Mouse (Mus musculus): ENCODE data around the gene Cactin. TPM values are rescaled to one million over a fixed set of nuclear protein-coding genes. Genes with fewer than 3 reads are reported as not detected.
A peak's percentile ranks its signal among the peaks of the same experiment; 100 is the strongest.

Gene Cactin
- polyA plus RNA-seq, 1 experiment from 2014 or later: 16.9 TPM

DNA sequence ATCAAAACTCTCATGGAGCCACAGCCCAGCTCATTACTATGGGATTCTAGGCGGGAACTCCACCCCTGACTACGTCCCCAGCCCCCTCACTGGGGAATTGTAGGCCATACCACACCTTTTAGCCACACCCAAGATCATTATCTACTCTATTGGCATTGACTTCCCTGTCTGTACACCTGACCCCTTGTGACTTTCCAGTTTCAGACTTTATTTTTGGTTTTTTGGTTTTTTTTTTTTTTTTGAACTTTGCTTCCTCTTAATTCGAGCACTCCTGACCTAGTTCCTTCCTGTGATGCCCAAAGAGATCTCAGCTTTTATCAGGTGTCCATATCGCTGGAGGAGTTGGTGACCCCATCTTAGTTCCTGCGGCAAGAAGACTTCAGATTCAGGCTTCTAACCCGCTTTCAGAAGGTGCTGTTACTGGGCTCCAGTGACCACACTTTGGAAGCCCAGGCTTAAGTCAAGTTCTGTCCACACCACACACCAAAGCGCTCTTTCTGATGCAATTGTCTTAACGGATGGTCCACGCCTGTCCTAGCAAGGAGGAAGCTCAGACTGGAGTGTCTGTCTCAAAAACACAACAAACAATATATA is 29.3 kb upstream of the Cactin start, which contains the start of gene Tjp3:
TSS of gene Tjp3 (minus strand) at position 71 of the 594 bp plus-strand sequence.
- Histone ChIP-seq H3K4me1 (ENCODE audit: control insufficient read depth in 2 of 2, insufficient read depth in 2 of 2, low read length in 2 of 2) (peaks cover 15 to 17% of the 10 kb centered on the region in 2 experiments), H3K9ac (ENCODE audit: low read length) (no peak within 1 kb of the TSS), H3K36me3 (ENCODE audit: control insufficient read depth, insufficient read depth, low read length) (no peaks in the 10 kb centered on the region; the same call in 1 of the 2 replicates), H3K9me3 (ENCODE audit: control insufficient read depth, low read length) (no peaks in the 10 kb centered on the region), H3K4me2 (ENCODE audit: low read length) (no peak within 1 kb of the TSS), H3K27me3 (ENCODE audit: control insufficient read depth, insufficient read depth, low read length) (peaks cover 37% of the 10 kb centered on the region), H3K27ac (replicated peaks in 1 of 2; ENCODE audit: control insufficient read depth in 1 of 2, insufficient read depth in 1 of 2, low read depth in 2 of 2, low read length in 2 of 2) (no peak within 1 kb of the TSS), H3K4me3 (ENCODE audit: control insufficient read depth in 1 of 2, insufficient read depth in 1 of 2, low read depth in 1 of 2, low read length in 2 of 2) (no peak within 1 kb of the TSS)
- 67% methylated on average over 9 of the region's 9 CpGs for WGBS
- no peak for ATAC-seq (ENCODE audit: insufficient number of reproducible peaks, insufficient read depth, low FRiP score, low read depth)

DNA sequence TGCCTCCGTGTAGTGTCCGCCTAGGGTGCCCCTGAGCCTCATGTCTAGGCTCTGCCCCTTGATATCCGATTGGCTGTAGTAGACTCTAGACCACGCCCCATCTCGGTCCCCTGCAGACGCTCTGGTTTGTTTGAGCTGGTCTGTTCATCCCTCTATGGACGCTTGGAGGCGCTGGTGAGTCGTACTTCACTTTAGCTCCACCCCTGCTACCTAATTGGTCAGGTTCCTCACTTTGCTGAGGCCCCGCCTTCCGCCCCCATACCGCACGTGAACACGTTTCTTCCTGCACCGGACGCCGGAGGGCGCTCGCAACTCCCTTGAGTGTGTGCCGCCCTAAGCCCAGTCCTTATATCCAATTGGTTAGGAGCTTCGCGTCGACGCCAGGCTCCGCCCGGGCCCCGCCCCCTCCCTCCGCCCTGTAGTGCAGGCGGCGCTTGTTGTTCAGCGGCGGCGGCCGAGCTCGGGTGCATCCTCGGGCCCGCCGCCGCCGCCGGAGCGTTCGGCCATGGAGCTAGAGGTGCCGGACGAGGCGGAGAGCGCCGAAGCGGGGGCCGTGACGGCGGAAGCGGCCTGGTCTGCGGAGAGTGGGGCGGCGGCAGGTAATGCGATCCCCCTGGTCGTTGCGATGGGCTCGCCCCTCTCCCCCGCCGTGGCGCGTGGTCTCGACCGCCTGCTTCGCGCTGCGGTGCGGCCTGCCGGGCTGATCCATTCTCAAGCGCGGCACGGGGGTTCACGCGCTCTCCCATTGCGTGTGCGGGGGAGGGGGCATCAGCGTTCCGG is 28.2 kb upstream of the Cactin start, which contains the start of gene Pip5k1c:
TSS of gene Pip5k1c (plus strand) at position 410 of the 780 bp plus-strand sequence.
- peak; percentile 93 for ATAC-seq (ENCODE audit: insufficient number of reproducible peaks, insufficient read depth, low FRiP score, low read depth)

DNA sequence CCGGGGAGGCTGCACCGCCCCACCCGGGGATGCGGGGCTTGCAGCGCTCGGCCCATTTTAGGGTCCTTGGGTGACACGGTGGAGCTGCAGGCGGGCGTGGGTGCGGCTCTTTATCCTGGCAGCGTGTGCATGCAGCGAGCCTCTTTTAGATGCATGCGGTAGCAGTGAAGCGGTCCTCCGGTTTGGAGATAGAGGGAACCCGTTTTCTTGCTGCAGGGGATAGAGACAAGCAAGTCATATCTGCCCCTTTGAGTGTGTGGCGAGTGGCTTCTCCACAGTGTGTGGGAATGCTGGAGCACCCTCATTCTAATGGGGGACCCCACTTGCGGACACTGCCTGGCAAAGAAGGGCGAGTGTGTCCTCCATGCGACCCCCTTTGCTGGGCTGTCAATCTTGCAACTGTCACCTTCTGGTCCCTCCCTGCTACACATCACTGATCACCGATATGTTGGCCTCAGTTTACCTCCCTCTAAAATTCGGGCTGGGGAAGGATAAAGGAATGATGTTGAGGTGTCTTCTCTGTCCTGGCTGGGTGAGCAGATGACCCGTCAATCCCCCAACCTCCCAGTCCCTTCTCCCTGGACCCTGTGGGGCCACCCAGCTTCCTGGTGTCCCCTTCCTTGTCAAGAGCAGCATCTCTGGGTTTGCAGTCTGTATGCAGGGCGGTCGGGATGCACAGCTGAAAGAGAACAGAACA is 27.4 kb upstream of the Cactin start:
- Histone ChIP-seq H3K27me3 (ENCODE audit: control insufficient read depth, insufficient read depth, low read length) (peaks cover 26% of the 10 kb centered on the region), H3K4me3 (ENCODE audit: control insufficient read depth in 1 of 2, insufficient read depth in 1 of 2, low read depth in 1 of 2, low read length in 2 of 2) (peak overlapping the region; percentile 83 to 85), H3K4me2 (ENCODE audit: low read length) (peak overlapping the region; percentile 98), H3K9ac (ENCODE audit: low read length) (peak overlapping the region; percentile 78), H3K36me3 (ENCODE audit: control insufficient read depth, insufficient read depth, low read length) (no peaks in the 10 kb centered on the region; the same call in 1 of the 2 replicates), H3K27ac (replicated peaks in 1 of 2; ENCODE audit: control insufficient read depth in 1 of 2, insufficient read depth in 1 of 2, low read depth in 2 of 2, low read length in 2 of 2) (peak overlapping the region in 1 of 2 experiments; percentile 75; a peak in 1 of 4 replicates), H3K4me1 (ENCODE audit: control insufficient read depth in 2 of 2, insufficient read depth in 2 of 2, low read length in 2 of 2) (peaks cover 27 to 29% of the 10 kb centered on the region in 2 experiments), H3K9me3 (ENCODE audit: control insufficient read depth, low read length) (no peaks in the 10 kb centered on the region)
- ATAC-seq (ENCODE audit: insufficient number of reproducible peaks, insufficient read depth, low FRiP score, low read depth): no peak
- WGBS: 3% methylated on average over 25 of the region's 25 CpGs

More for the DNA sequence above, 28.2 kb upstream of the Cactin start, which contains the start of gene Pip5k1c:
- H3K4me1 ChIP-seq (ENCODE audit: control insufficient read depth in 2 of 2, insufficient read depth in 2 of 2, low read length in 2 of 2): peaks cover 20 to 24% of the 10 kb centered on the region in 2 experiments
- H3K27ac ChIP-seq (replicated peaks in 1 of 2; ENCODE audit: control insufficient read depth in 1 of 2, insufficient read depth in 1 of 2, low read depth in 2 of 2, low read length in 2 of 2): peak within 1 kb of the TSS; percentile 60 to 75
- H3K4me3 ChIP-seq (ENCODE audit: control insufficient read depth in 1 of 2, insufficient read depth in 1 of 2, low read depth in 1 of 2, low read length in 2 of 2): peak within 1 kb of the TSS; percentile 83 to 85
- H3K36me3 ChIP-seq (ENCODE audit: control insufficient read depth, insufficient read depth, low read length): no peaks in the 10 kb centered on the region; the same call in 1 of the 2 replicates
- no peaks in the 10 kb centered on the region for H3K9me3 ChIP-seq (ENCODE audit: control insufficient read depth, low read length)
- peak within 1 kb of the TSS; percentile 78 for H3K9ac ChIP-seq (ENCODE audit: low read length)
- WGBS: under 1% methylated on average over 80 of the region's 80 CpGs
- H3K4me2 ChIP-seq (ENCODE audit: low read length): peak within 1 kb of the TSS; percentile 98
- peaks cover 32% of the 10 kb centered on the region for H3K27me3 ChIP-seq (ENCODE audit: control insufficient read depth, insufficient read depth, low read length)

DNA sequence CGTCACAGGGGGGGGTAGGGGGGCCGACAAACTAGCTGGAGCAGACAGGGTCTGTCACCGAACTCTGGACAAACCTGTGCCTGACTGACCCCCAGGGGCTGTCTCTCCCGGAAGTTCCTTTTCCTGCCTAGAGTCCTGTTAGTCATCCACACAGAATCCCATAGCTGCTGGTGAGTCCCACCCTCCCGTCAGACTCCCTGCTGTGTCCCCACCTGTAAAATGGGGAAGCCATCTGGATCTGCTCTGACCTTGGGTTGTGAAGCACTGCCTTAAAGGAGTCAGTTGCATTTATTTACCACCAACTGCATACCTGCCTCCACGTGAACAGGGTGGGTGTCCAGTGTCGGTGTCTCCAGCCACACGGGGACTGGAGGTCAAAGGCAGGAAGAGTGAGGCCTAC is 26.5 kb upstream of the Cactin start:
- Histone ChIP-seq H3K9me3 (ENCODE audit: control insufficient read depth, low read length) (no peaks in the 10 kb centered on the region), H3K4me3 (ENCODE audit: control insufficient read depth in 1 of 2, insufficient read depth in 1 of 2, low read depth in 1 of 2, low read length in 2 of 2) (peak overlapping the region in 1 of 2 experiments; percentile 85; a peak in 3 of 4 replicates), H3K4me2 (ENCODE audit: low read length) (peak overlapping the region; percentile 98), H3K9ac (ENCODE audit: low read length) (peak overlapping the region; percentile 78; the same call in 1 of the 2 replicates), H3K36me3 (ENCODE audit: control insufficient read depth, insufficient read depth, low read length) (no peaks in the 10 kb centered on the region; the same call in 1 of the 2 replicates), H3K4me1 (ENCODE audit: control insufficient read depth in 2 of 2, insufficient read depth in 2 of 2, low read length in 2 of 2) (peaks cover 30 to 34% of the 10 kb centered on the region in 2 experiments), H3K27me3 (ENCODE audit: control insufficient read depth, insufficient read depth, low read length) (peaks cover 24% of the 10 kb centered on the region), H3K27ac (replicated peaks in 1 of 2; ENCODE audit: control insufficient read depth in 1 of 2, insufficient read depth in 1 of 2, low read depth in 2 of 2, low read length in 2 of 2) (no peak overlapping the region)
- ATAC-seq (ENCODE audit: insufficient number of reproducible peaks, insufficient read depth, low FRiP score, low read depth): no peak
- WGBS: 48% methylated on average over 8 of the region's 8 CpGs

DNA sequence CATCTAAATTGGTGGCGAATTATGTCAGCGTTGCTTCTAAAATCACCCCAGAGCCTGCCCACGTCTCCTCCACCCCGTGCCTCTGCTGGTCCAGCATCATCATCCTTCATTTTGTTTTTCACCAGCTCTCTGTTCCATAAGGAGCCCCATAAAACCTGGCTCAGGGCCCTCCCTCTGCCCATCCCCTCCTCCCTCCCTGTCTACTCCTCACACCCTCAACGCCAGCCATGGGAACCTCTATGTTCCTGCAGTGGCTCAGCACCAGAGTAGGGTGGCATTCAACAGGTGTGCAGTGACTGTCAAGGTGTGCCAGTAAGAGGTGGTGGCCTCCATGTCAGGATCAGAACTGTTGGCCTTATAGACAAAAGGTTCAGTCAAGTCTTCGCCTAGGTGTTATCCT is 25.7 kb upstream of the Cactin start:
- no peak overlapping the region for H3K4me3 ChIP-seq (ENCODE audit: control insufficient read depth in 1 of 2, insufficient read depth in 1 of 2, low read depth in 1 of 2, low read length in 2 of 2)
- ATAC-seq (ENCODE audit: insufficient number of reproducible peaks, insufficient read depth, low FRiP score, low read depth): no peak
- H3K9me3 ChIP-seq (ENCODE audit: control insufficient read depth, low read length): no peaks in the 10 kb centered on the region
- peaks cover 36 to 42% of the 10 kb centered on the region in 2 experiments for H3K4me1 ChIP-seq (ENCODE audit: control insufficient read depth in 2 of 2, insufficient read depth in 2 of 2, low read length in 2 of 2)
- H3K27me3 ChIP-seq (ENCODE audit: control insufficient read depth, insufficient read depth, low read length): peaks cover 17% of the 10 kb centered on the region
- 0 out of 2 replicates have a peak overlapping the region, but pooled peaks have one; percentile 78 for H3K9ac ChIP-seq (ENCODE audit: low read length)
- no peak overlapping the region for H3K4me2 ChIP-seq (ENCODE audit: low read length)
- WGBS: 86% methylated on average over 6 of the region's 6 CpGs
- no peak overlapping the region for H3K27ac ChIP-seq (replicated peaks in 1 of 2; ENCODE audit: control insufficient read depth in 1 of 2, insufficient read depth in 1 of 2, low read depth in 2 of 2, low read length in 2 of 2)
- no peaks in the 10 kb centered on the region; the same call in 1 of the 2 replicates for H3K36me3 ChIP-seq (ENCODE audit: control insufficient read depth, insufficient read depth, low read length)

DNA sequence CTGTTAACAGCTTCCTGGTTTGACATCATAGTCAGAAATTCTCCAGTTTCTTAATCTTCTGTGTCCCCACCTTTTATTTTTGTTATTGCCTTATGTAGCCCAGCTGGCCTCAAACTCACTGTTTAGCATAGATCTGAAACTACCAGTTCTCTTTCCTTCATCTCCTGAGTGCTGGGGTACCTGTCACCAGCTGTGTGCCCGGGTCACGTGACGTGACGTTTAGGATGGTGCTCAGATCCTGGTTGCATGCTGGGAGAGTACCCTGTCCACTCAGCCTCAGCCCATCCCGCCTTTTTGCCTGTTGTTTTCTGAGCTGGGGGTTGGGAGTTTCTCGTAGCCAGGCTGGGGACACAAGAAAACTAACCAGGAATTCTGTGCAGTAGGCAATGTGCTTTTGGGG is 23.7 kb upstream of the Cactin start:
- WGBS: 83% methylated on average over 6 of the region's 6 CpGs
- Histone ChIP-seq H3K9me3 (ENCODE audit: control insufficient read depth, low read length) (no peaks in the 10 kb centered on the region), H3K27ac (replicated peaks in 1 of 2; ENCODE audit: control insufficient read depth in 1 of 2, insufficient read depth in 1 of 2, low read depth in 2 of 2, low read length in 2 of 2) (peak overlapping the region; percentile 62 to 71), H3K27me3 (ENCODE audit: control insufficient read depth, insufficient read depth, low read length) (no peaks in the 10 kb centered on the region), H3K4me2 (ENCODE audit: low read length) (peak overlapping the region; percentile 26), H3K4me1 (ENCODE audit: control insufficient read depth in 2 of 2, insufficient read depth in 2 of 2, low read length in 2 of 2) (peaks cover 50 to 60% of the 10 kb centered on the region in 2 experiments), H3K9ac (ENCODE audit: low read length) (peak overlapping the region; percentile 54), H3K36me3 (ENCODE audit: control insufficient read depth, insufficient read depth, low read length) (no peaks in the 10 kb centered on the region; the same call in 1 of the 2 replicates), H3K4me3 (ENCODE audit: control insufficient read depth in 1 of 2, insufficient read depth in 1 of 2, low read depth in 1 of 2, low read length in 2 of 2) (no peak overlapping the region)
- no peak for ATAC-seq (ENCODE audit: insufficient number of reproducible peaks, insufficient read depth, low FRiP score, low read depth)

DNA sequence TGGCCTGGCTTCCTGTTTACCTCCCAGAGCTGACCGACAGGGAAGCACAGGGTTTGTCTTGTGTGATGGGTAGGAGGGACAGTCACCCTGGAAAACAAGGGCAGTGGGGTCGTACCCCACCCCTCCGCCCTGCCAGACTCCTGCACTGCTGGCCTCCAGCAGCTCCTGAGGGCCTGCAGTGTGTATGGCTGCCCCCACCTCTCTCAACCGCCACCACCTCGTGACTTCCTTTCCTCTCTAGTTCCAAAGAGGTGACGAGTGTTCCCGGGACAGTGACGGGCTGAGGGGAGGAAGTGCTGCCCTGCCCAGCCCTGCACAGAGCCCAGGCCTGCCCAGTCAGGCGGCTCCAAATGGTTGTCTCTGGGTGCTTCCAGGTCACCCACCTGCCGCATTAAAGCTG is 23.1 kb upstream of the Cactin start:
- H3K4me3 ChIP-seq (ENCODE audit: control insufficient read depth in 1 of 2, insufficient read depth in 1 of 2, low read depth in 1 of 2, low read length in 2 of 2): no peak overlapping the region
- ATAC-seq (ENCODE audit: insufficient number of reproducible peaks, insufficient read depth, low FRiP score, low read depth): peak; percentile 61
- H3K9ac ChIP-seq (ENCODE audit: low read length): peak overlapping the region; percentile 54

More for the DNA sequence above, 23.1 kb upstream of the Cactin start:
- Histone ChIP-seq H3K4me2 (ENCODE audit: low read length) (peak overlapping the region; percentile 26), H3K36me3 (ENCODE audit: control insufficient read depth, insufficient read depth, low read length) (no peaks in the 10 kb centered on the region; the same call in 1 of the 2 replicates), H3K27ac (replicated peaks in 1 of 2; ENCODE audit: control insufficient read depth in 1 of 2, insufficient read depth in 1 of 2, low read depth in 2 of 2, low read length in 2 of 2) (peak overlapping the region; percentile 62 to 71), H3K27me3 (ENCODE audit: control insufficient read depth, insufficient read depth, low read length) (no peaks in the 10 kb centered on the region), H3K9me3 (ENCODE audit: control insufficient read depth, low read length) (no peaks in the 10 kb centered on the region), H3K4me1 (ENCODE audit: control insufficient read depth in 2 of 2, insufficient read depth in 2 of 2, low read length in 2 of 2) (peaks cover 55 to 66% of the 10 kb centered on the region in 2 experiments)
- WGBS: 23% methylated on average over 10 of the region's 10 CpGs

All from heart, embryonic 14.5 days (tissue).